Mouse (Mus musculus) fat pad, adult 2 months (tissue): ENCODE results near the gene Atg5.
A peak's percentile ranks its signal among the peaks of the same experiment; 100 is the strongest.
"Not testable (repeated sequence)": the region's sequence is repeated elsewhere in the genome, so short reads cannot be mapped to it uniquely, and the experiment has no call there.

Source experiments
- DNase-seq: peaks from one replicate; pipeline ENCODE4 v3.0.0-alpha.2; 2011; ENCODE audit warnings: low read depth, low spot score; ENCODE audit errors: extremely low read depth

The Atg5 gene

GRCm38 (mm10) chr10:44268145-44268860 lies at the start of gene Atg5:
TSS of gene Atg5 (plus strand) at chr10:44268358.
- peak; percentile 63 for DNase-seq

GRCm38 (mm10) chr10:44219073-44219472 lies 49.1 kb upstream of the Atg5 start:
- not testable (repeated sequence) for DNase-seq

GRCm38 (mm10) chr10:44224345-44224744 lies 43.8 kb upstream of the Atg5 start:
- DNase-seq, result no peak

GRCm38 (mm10) chr10:44233351-44233750 lies 34.8 kb upstream of the Atg5 start:
- DNase-seq, result not testable (repeated sequence)

DNA sequence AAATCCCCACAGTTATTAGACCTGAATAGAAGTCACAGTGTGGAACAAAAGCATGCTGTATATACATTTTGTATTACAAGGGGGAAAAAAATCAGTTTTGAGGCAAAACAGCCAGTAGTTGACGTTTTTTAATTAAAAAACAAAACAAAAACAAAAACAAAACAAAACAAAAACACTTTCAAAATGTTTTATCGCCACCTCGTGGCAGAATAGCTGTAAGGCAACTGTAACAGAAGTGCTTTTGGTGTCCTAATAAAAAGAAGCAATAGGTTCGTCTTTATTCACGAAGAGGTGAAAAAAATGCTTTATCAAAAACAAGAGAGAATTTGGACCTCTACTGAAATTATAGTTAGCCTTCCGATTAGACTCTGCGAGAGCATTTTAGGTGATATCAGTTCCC lies 32.9 kb upstream of the Atg5 start:
- DNase-seq, result not testable (repeated sequence)

GRCm38 (mm10) chr10:44256624-44257023 lies 11.5 kb upstream of the Atg5 start:
- DNase-seq, result no peak

DNA sequence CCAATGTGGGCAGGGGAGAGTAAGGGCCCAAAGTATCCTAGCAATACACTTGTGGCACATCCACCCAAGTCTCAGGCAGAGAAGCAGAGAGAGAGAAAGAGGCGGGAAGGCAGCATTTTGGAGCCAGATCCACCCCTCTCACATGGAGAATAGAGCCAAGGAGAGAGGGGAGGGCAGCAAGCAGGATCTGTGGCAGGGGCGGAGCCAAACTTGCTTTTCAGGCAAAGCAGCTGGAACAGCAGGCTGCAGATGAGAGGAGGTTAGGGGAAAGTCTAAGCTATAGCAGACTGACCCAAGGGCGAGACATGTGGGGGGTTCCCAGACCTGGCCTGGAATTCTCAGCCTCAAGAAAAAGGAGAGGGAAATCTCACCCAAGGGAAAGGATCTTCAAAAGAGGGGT lies 2.3 kb upstream of the Atg5 start:
- DNase-seq, result peak; percentile 54

DNA sequence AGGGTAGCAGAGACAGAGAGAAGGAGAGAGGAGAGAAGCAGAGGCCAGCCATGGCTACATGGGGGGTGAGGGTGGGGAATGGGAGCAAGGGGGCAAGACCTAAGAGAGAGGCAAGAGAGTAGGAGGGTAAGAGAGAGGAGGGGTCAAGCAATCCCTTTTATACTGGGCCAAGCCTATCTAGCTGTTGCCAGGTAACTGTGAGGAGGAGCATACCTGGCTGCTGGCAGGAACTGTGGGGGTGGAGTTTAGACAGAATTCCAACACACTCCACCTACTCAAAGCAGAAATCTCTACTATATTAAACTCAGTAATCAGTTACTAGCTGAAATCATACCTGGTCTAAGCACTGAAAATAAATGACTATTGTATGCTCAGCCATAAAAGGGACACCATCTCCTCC lies 1.6 kb upstream of the Atg5 start:
- peak; percentile 83 for DNase-seq

- no peak for DNase-seq
Observed at GRCm38 (mm10) chr10:44267426-44268142, 574 bp upstream of the Atg5 start.

- DNase-seq, result no peak
Observed at GRCm38 (mm10) chr10:44269211-44269610, 1.1 kb downstream of the Atg5 start.

GRCm38 (mm10) chr10:44282323-44282722 lies 14.2 kb downstream of the Atg5 start:
- no peak for DNase-seq

- no peak for DNase-seq
Observed at GRCm38 (mm10) chr10:44285106-44285505, 16.9 kb downstream of the Atg5 start.

DNA sequence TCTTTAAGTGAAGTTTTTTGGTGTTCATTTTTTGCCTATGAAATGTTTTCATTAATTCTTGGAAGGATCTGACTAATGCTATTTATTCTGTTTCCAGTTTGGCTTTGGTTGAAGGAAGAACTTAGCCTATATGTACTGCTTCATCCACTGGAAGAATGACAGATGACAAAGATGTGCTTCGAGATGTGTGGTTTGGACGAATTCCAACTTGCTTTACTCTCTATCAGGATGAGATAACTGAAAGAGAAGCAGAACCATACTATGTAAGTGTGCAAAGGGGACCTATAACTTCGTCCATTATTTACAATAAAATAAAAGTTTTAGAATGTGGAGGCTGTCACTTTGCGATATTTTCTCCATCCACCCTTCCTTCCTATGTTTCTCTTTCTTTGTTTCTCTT lies 17.8 kb downstream of the Atg5 start:
- no peak for DNase-seq

DNA sequence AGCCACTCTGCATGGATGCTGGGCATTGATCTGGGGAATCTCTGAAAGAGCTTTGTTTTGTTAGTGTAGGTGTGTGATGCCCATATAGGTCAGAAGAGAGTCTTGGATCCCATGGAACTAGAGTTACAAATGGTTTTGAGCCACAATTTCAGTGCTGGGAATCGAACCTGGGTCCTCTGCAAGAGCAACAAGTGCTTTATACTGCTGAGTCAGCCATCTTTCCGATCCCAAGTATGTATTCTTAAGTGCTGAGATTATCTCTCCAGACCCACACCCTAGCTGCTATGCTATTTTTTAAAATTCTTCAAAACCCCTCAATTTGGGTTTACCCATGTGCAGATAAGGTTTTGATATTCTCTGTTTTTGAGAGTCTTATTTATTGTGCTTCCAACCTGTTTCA lies 22.7 kb downstream of the Atg5 start:
- no peak for DNase-seq

DNA sequence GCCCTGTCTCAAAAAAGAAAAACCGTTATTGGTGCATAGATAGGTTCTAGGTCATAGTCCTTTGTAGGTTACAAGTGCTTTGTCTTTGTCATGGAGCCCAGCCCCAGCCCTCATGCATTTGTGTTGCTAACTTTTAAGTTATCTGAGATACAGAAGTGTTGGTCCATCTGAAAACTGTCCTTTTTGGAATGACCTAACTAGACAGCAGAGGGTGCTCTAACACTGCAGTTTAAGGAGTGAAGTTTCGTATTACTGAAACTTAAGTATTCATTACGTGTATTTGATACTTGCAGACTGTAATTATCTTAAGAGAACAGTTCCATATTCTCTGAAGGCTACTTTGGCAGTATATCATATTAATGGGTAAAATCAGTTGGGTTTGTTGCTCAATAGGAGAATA lies 24.0 kb downstream of the Atg5 start:
- DNase-seq, result no peak

DNA sequence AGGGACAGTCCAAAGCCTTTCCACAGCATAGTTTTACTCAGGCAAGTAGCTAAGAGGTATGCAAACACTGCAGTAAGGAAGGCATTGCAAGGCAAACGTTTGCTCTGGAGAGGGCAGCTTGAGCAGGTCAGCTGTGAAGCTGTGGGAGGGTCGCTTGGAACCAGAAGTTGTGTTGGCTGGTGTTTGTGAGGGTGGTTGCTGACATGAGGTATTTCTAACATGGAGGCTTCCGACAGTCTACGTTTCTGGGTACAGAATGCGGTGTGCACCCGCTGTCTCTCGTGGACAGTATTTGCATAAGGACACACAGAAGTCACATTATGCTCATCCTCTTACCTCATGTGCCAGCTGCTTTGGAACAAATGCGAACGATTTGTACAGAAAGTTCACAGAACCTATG lies 31.0 kb downstream of the Atg5 start:
- no peak for DNase-seq

- DNase-seq, result no peak
Observed at GRCm38 (mm10) chr10:44300078-44300477, 31.9 kb downstream of the Atg5 start.

DNA sequence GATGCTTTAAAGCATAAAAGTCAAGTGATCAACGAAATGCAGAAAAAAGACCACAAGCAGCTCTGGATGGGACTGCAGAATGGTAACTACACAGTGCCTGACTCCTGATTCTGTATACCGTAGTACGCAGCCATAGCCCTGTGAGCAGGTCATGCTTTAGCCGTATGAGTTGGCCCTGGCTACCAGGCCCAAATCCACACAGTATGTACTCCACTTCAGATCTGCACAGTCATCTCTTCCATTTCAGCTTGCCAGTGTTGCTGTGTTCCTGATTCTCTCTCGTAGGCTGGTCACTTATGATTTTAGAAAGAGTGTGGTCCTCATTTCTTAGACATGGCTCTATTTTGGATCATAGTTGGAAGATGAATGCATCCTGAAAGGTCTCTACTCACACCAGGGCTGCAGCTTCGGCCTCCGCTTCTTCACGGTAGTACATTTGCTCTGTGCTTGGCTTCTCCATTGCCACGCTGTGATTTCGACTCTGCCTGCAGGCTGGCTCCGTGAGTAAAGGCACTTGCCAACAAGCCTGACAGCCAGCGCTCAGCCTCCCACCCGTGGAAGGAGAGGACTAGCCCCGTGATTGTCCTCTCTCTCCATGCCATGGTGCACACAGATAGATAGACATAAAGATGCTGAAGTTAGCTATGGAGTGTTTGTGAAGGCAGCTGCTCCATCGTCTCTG lies 35.6 kb downstream of the Atg5 start:
- no peak for DNase-seq

DNA sequence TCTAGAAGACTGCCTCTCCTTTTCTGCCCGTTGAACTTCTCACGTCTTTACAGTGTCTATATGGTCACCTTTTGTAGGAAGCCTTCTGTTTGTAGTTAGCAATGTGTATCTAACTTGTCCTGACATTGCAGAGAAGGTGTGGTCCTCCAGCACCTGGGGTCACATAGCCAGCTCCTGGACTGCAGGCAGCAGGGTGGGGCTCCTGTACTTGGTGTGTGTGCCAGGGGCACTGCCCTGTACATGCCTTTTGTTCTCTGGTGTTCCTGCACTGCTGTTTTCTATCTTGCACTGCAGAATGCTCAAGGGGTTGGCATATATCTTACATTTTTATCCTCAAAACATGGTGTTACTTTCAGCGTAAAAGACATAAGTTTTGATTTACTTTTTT lies 36.2 kb downstream of the Atg5 start:
- no peak for DNase-seq

DNA sequence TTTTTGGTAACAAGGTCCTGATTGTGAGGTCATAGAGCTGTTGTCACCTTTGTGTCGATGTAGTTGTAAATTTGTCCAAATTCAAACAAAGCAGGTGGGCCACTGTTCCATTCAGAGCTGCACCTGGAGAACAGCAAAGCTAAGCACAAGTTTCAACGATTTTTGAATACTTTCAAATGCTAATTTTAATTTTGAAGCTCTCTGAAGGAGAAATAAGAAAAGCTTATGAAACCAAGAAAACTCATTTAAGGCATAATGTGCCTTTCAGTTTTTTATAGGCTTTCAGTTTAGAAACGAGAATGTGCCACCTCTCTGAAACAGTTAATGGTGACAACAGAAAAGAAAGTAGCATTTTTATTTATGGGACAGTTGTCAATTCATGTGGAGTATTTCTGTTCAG lies 36.7 kb downstream of the Atg5 start:
- DNase-seq, result no peak

GRCm38 (mm10) chr10:44306308-44306707 lies 38.1 kb downstream of the Atg5 start:
- no peak for DNase-seq

- no peak for DNase-seq
Observed at GRCm38 (mm10) chr10:44308280-44308679, 40.1 kb downstream of the Atg5 start.
